Comparison of ENCODE assay signal across 24 mouse cellular contexts in genomic region chr9:63499912-63500311, GRCm38 (mm10).
DNase-seq lines count a peak whose midpoint lies in the region; ATAC-seq and TF ChIP-seq lines count a peak whose summit lies in the region.
"Had no signal": no experiment of that assay in that cellular context is flagged by ENCODE, and none has a peak within 500 bp of the region (broad histone marks: within the 10 kb centered on the region; RNA-seq: fewer than 3 reads in every experiment).

No protein-coding gene starts in this region.

- H3K9ac ChIP-seq in lung, postnatal 0 days (replicated peaks; ENCODE audit: low read depth) = no peak overlapping the region
- H3K9ac ChIP-seq: embryonic facial prominence, embryonic 13.5 days; embryonic facial prominence, embryonic 15.5 days; forebrain, embryonic 12.5 days had no signal

- TF ChIP-seq EP300 in lung, postnatal 0 days (IDR thresholded peaks at IDR 0.05) = no peak

- WGBS in lung, postnatal 0 days = 52% methylated on average over 8 of the region's 8 CpGs
- 92% methylated on average over 8 of the region's 8 CpGs for WGBS in cerebellum, adult 2 months

- ATAC-seq in lung, postnatal 0 days = no peak
- ATAC-seq: forebrain, embryonic 14.5 days; forebrain, embryonic 16.5 days; Patski had no signal

- no peaks in the 10 kb centered on the region for H3K4me1 ChIP-seq in lung, postnatal 0 days (ENCODE audit: insufficient read depth, low read depth, low read length)
- H3K4me1 ChIP-seq in cerebellum, adult 2 months (ENCODE audit: control insufficient read depth, insufficient read depth, low read length) = no peaks in the 10 kb centered on the region
- H3K4me1 ChIP-seq: embryonic facial prominence, embryonic 13.5 days; embryonic facial prominence, embryonic 15.5 days; forebrain, embryonic 10.5 days; forebrain, embryonic 12.5 days had no signal

- no peaks in the 10 kb centered on the region for H3K36me3 ChIP-seq in lung, postnatal 0 days (ENCODE audit: insufficient read depth, low read length)
- no peaks in the 10 kb centered on the region for H3K36me3 ChIP-seq in splenic B cell, adult 2 months (ENCODE audit: control insufficient read depth, insufficient read depth, low read length, poor library complexity, severe bottlenecking)
- H3K36me3 ChIP-seq: embryonic facial prominence, embryonic 13.5 days; embryonic facial prominence, embryonic 15.5 days; forebrain, embryonic 10.5 days; forebrain, embryonic 12.5 days; G1E had no signal

- H3K27ac ChIP-seq in lung, postnatal 0 days (ENCODE audit: low read length) = no peak overlapping the region
- H3K27ac ChIP-seq in cerebellum, adult 2 months (ENCODE audit: insufficient read depth, low read length) = no peak overlapping the region
- H3K27ac ChIP-seq: embryonic facial prominence, embryonic 13.5 days; embryonic facial prominence, embryonic 15.5 days; forebrain, embryonic 10.5 days; forebrain, embryonic 12.5 days had no signal

- H3K27me3 ChIP-seq in lung, postnatal 0 days (replicated peaks; ENCODE audit: insufficient read depth, low read length) = no peaks in the 10 kb centered on the region
- no peaks in the 10 kb centered on the region for H3K27me3 ChIP-seq in splenic B cell, adult 2 months (ENCODE audit: control insufficient read depth, insufficient read depth, low read length, poor library complexity, severe bottlenecking)
- no peaks in the 10 kb centered on the region for H3K27me3 ChIP-seq in cerebellum, adult 2 months (ENCODE audit: control insufficient read depth, insufficient read depth, low read length)
- H3K27me3 ChIP-seq: embryonic facial prominence, embryonic 15.5 days had no signal

- no peak for TF ChIP-seq POLR2A in cerebellum, adult 2 months (IDR thresholded peaks at IDR 0.05; ENCODE audit: borderline replicate concordance, insufficient read depth, low read length)

- H3K4me3 ChIP-seq in lung, postnatal 0 days (ENCODE audit: low read depth, low read length) = no peak overlapping the region
- H3K4me3 ChIP-seq in cerebellum, adult 2 months (replicated peaks; ENCODE audit: insufficient read depth, low read depth, low read length) = no peak overlapping the region
- H3K4me3 ChIP-seq: embryonic facial prominence, embryonic 13.5 days; embryonic facial prominence, embryonic 15.5 days; erythroblast, embryonic 14.5 days; forebrain, embryonic 10.5 days; forebrain, embryonic 12.5 days had no signal

- TF ChIP-seq CTCF in lung, postnatal 0 days (IDR thresholded peaks at IDR 0.05) = no peak
- no peak for TF ChIP-seq CTCF in cerebellum, adult 2 months (IDR thresholded peaks at IDR 0.05; ENCODE audit: borderline replicate concordance, insufficient read depth, low read depth, low read length)

- no peak overlapping the region for H3K4me2 ChIP-seq in lung, postnatal 0 days (replicated peaks; ENCODE audit: low read depth, low read length)
- H3K4me2 ChIP-seq: embryonic facial prominence, embryonic 13.5 days; embryonic facial prominence, embryonic 15.5 days; forebrain, embryonic 12.5 days had no signal

- no peaks in the 10 kb centered on the region for H3K9me3 ChIP-seq in lung, postnatal 0 days (ENCODE audit: low read length)
- H3K9me3 ChIP-seq: embryonic facial prominence, embryonic 13.5 days; embryonic facial prominence, embryonic 15.5 days; forebrain, embryonic 10.5 days; forebrain, embryonic 12.5 days; G1E had no signal

- peak; percentile 41 for DNase-seq in lung, postnatal 0 days (ENCODE audit: low spot score)
- DNase-seq in lung, postnatal 10 days = no peak
- peak; percentile 9 for DNase-seq in ZHBTc4 (ENCODE audit: low read depth, low spot score)
- peak; percentile 12 for DNase-seq in splenic B cell, adult 2 months (ENCODE audit: low read depth, low spot score)
- no peak for DNase-seq in cerebellum, adult 2 months
- DNase-seq in adrenal gland, adult 2 months = no peak
- DNase-seq: adrenal gland, adult 8-10 months; adrenal gland, postnatal 14 days; adrenal gland, postnatal 36 days; cerebellum, adult 11-12 months; cerebellum, adult 8-10 months; cerebellum, adult 9-11 months; cerebellum, postnatal 14 days; cerebellum, postnatal 36 days; embryo, embryonic 11 days had no signal

Comparison
In these comparisons a context has a peak if more than half of its experiments do, and no peak if none do; other contexts are left out.
1. DNase-seq: peak in lung, postnatal 0 days (single experiment), ZHBTc4 (single experiment) and splenic B cell, adult 2 months (single experiment); none in lung, postnatal 10 days (single experiment), cerebellum, adult 2 months (0 of 2) and adrenal gland, adult 2 months (single experiment).